Mouse (Mus musculus): Measurements from ENCODE around the gene Tango6. TPM values are rescaled to one million over a fixed set of nuclear protein-coding genes. Genes with fewer than 3 reads are reported as not detected.

Tango6 gene
- polyA plus RNA-seq, 1 experiment from 2014 or later: 7.1 TPM

DNA sequence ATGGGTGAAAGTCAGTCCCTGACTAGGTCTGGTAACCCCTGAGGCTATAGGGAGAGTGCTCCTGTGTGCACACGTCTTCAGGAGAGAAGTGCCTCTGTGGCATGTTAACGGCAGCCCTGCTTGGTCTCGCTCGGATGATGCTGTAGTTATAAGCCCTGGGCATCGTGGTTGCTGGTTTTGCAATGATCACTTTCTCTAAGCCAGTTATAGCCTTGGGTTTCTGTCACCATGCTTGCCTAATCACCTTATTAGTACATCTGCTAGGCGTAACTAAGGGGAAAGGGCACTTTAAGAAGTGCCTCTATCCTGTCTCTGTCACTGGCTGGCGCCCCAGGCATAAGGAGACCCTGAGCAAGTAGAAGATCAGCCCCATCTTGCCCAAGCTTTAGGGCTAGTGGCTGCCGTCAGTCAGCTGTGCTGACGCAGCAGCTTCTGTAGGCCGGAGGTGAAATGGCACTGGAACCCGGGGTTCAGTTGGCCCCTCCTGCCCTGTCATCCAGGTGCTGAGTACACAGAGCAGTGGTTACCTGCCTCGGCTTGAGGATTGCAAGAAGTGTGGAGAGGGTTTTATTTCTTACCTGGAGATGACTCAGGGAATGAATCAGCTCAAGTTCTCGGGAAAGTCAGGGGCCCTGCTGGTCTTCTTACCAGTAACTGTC lies 86.4 kb downstream of the Tango6 start:
- Histone ChIP-seq H3K4me1 (ENCODE audit: control insufficient read depth in 2 of 2, insufficient read depth in 2 of 2, low read length in 2 of 2) (no peaks in the 10 kb centered on the region), H3K4me2 (ENCODE audit: low read length) (no peak overlapping the region), H3K27ac (replicated peaks in 1 of 2; ENCODE audit: control insufficient read depth in 1 of 2, insufficient read depth in 1 of 2, low read depth in 2 of 2, low read length in 2 of 2) (no peak overlapping the region), H3K9me3 (ENCODE audit: control insufficient read depth, low read length) (no peaks in the 10 kb centered on the region), H3K36me3 (ENCODE audit: control insufficient read depth, insufficient read depth, low read length) (no peaks in the 10 kb centered on the region), H3K4me3 (ENCODE audit: control insufficient read depth in 1 of 2, insufficient read depth in 1 of 2, low read depth in 1 of 2, low read length in 2 of 2) (no peak overlapping the region), H3K27me3 (ENCODE audit: control insufficient read depth, insufficient read depth, low read length) (no peaks in the 10 kb centered on the region), H3K9ac (ENCODE audit: low read length) (no peak overlapping the region)
- no peak for ATAC-seq (ENCODE audit: insufficient number of reproducible peaks, insufficient read depth, low FRiP score, low read depth)
- 82% methylated on average over 13 of the region's 13 CpGs for WGBS

DNA sequence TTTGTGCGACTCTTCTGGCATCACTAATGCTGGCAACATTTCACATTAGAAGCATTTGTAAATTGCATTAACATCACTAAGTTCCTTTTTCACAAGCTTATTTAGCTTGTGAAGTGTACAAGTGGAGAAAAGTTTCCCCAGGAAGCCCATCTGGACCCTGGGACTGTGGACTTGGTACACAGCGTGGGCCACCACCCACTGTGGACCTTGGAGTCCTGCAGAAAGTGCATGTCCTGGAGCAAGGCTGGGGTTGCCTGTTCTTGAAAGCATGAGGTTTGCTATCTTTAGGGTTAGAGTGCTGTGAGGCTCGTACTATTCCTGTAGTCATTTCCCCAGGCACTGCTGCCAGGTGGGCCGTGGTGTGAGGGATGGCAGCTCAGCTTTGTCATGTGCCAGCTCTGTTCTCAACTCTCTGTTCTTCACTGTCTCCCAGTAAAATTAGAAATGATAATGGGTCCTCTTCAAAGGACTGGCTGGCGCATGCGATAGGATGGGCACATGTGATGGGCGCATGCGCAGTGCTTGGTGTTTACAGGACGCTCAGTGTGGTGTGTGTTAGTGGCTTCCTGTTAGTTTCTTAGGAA lies 87.8 kb downstream of the Tango6 start:
- Histone ChIP-seq H3K36me3 (ENCODE audit: control insufficient read depth, insufficient read depth, low read length) (no peaks in the 10 kb centered on the region), H3K4me2 (ENCODE audit: low read length) (no peak overlapping the region), H3K9me3 (ENCODE audit: control insufficient read depth, low read length) (no peaks in the 10 kb centered on the region), H3K4me1 (ENCODE audit: control insufficient read depth in 2 of 2, insufficient read depth in 2 of 2, low read length in 2 of 2) (no peaks in the 10 kb centered on the region; a peak in 1 of 4 replicates), H3K4me3 (ENCODE audit: control insufficient read depth in 1 of 2, insufficient read depth in 1 of 2, low read depth in 1 of 2, low read length in 2 of 2) (no peak overlapping the region), H3K9ac (ENCODE audit: low read length) (no peak overlapping the region), H3K27ac (replicated peaks in 1 of 2; ENCODE audit: control insufficient read depth in 1 of 2, insufficient read depth in 1 of 2, low read depth in 2 of 2, low read length in 2 of 2) (no peak overlapping the region), H3K27me3 (ENCODE audit: control insufficient read depth, insufficient read depth, low read length) (no peaks in the 10 kb centered on the region)
- no peak for ATAC-seq (ENCODE audit: insufficient number of reproducible peaks, insufficient read depth, low FRiP score, low read depth)
- 87% methylated on average over 9 of the region's 9 CpGs for WGBS

DNA sequence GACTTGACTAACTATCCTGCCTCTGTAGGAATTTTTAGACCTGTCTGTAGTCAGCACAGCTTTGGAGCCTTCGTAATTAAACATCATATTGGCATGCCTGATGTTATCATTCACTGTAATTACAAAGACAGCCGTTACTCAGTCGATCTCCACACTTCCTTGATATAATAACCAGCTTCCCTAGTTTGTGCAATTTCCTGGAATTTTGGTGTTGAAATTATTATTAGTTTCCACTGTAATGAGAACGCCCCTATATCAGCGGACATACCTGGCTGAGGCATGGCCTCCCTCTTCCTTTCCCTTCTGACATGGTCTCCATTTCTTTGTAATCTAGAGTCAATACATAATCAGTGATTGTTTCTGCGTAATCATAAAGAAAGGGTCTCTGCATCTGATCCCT lies 89.2 kb downstream of the Tango6 start:
- Histone ChIP-seq H3K4me3 (ENCODE audit: control insufficient read depth in 1 of 2, insufficient read depth in 1 of 2, low read depth in 1 of 2, low read length in 2 of 2) (no peak overlapping the region), H3K36me3 (ENCODE audit: control insufficient read depth, insufficient read depth, low read length) (no peaks in the 10 kb centered on the region), H3K27ac (replicated peaks in 1 of 2; ENCODE audit: control insufficient read depth in 1 of 2, insufficient read depth in 1 of 2, low read depth in 2 of 2, low read length in 2 of 2) (no peak overlapping the region), H3K4me2 (ENCODE audit: low read length) (no peak overlapping the region), H3K27me3 (ENCODE audit: control insufficient read depth, insufficient read depth, low read length) (no peaks in the 10 kb centered on the region), H3K9me3 (ENCODE audit: control insufficient read depth, low read length) (no peaks in the 10 kb centered on the region), H3K4me1 (ENCODE audit: control insufficient read depth in 2 of 2, insufficient read depth in 2 of 2, low read length in 2 of 2) (no peaks in the 10 kb centered on the region; a peak in 1 of 4 replicates), H3K9ac (ENCODE audit: low read length) (no peak overlapping the region)
- no peak for ATAC-seq (ENCODE audit: insufficient number of reproducible peaks, insufficient read depth, low FRiP score, low read depth)
- WGBS: 81% methylated on average over 6 of the region's 6 CpGs

- H3K9ac ChIP-seq (ENCODE audit: low read length): no peak overlapping the region
- ATAC-seq (ENCODE audit: insufficient number of reproducible peaks, insufficient read depth, low FRiP score, low read depth): no peak
- no peak overlapping the region for H3K4me3 ChIP-seq (ENCODE audit: control insufficient read depth in 1 of 2, insufficient read depth in 1 of 2, low read depth in 1 of 2, low read length in 2 of 2)
- H3K27ac ChIP-seq (replicated peaks in 1 of 2; ENCODE audit: control insufficient read depth in 1 of 2, insufficient read depth in 1 of 2, low read depth in 2 of 2, low read length in 2 of 2): no peak overlapping the region
- H3K36me3 ChIP-seq (ENCODE audit: control insufficient read depth, insufficient read depth, low read length): no peaks in the 10 kb centered on the region
- WGBS: 89% methylated on average over 3 of the region's 3 CpGs
- H3K9me3 ChIP-seq (ENCODE audit: control insufficient read depth, low read length): no peaks in the 10 kb centered on the region
- H3K4me2 ChIP-seq (ENCODE audit: low read length): no peak overlapping the region
- no peaks in the 10 kb centered on the region for H3K27me3 ChIP-seq (ENCODE audit: control insufficient read depth, insufficient read depth, low read length)
- H3K4me1 ChIP-seq (ENCODE audit: control insufficient read depth in 2 of 2, insufficient read depth in 2 of 2, low read length in 2 of 2): no peaks in the 10 kb centered on the region; a peak in 1 of 4 replicates
Measured at GRCm38 (mm10) chr8:106772501-106772900, 89.6 kb downstream of the Tango6 start.

GRCm38 (mm10) chr8:106774567-106775320 lies 91.9 kb downstream of the Tango6 start:
- no peak overlapping the region for H3K4me3 ChIP-seq (ENCODE audit: control insufficient read depth in 1 of 2, insufficient read depth in 1 of 2, low read depth in 1 of 2, low read length in 2 of 2)
- no peak overlapping the region for H3K9ac ChIP-seq (ENCODE audit: low read length)
- H3K36me3 ChIP-seq (ENCODE audit: control insufficient read depth, insufficient read depth, low read length): no peaks in the 10 kb centered on the region
- no peak overlapping the region for H3K4me2 ChIP-seq (ENCODE audit: low read length)
- no peaks in the 10 kb centered on the region for H3K27me3 ChIP-seq (ENCODE audit: control insufficient read depth, insufficient read depth, low read length)
- ATAC-seq (ENCODE audit: insufficient number of reproducible peaks, insufficient read depth, low FRiP score, low read depth): no peak
- no peak overlapping the region for H3K27ac ChIP-seq (replicated peaks in 1 of 2; ENCODE audit: control insufficient read depth in 1 of 2, insufficient read depth in 1 of 2, low read depth in 2 of 2, low read length in 2 of 2)
- H3K9me3 ChIP-seq (ENCODE audit: control insufficient read depth, low read length): no peaks in the 10 kb centered on the region
- no peaks in the 10 kb centered on the region; a peak in 1 of 4 replicates for H3K4me1 ChIP-seq (ENCODE audit: control insufficient read depth in 2 of 2, insufficient read depth in 2 of 2, low read length in 2 of 2)
- 81% methylated on average over 8 of the region's 8 CpGs for WGBS

DNA sequence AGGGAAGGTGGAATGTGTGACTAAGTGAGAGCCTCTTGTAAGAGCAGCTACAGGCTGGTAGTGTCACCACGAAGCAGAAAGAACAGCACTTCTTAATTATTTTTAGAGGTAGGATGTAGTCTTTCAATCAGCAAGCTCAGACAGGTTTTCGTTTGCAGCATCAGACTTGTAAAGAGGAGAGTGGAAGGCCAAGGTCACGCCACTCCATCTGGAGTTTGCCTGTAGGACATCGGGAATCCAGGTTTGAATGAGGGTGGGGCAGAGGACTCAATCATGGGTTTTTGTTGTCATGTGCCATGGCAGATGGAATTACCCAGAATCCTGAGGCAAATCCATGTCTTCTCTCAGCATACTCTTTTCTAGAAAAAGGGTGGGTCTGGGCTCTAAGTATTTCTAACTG lies 106.8 kb downstream of the Tango6 start:
- Histone ChIP-seq H3K4me1 (ENCODE audit: control insufficient read depth in 2 of 2, insufficient read depth in 2 of 2, low read length in 2 of 2) (peaks cover 0 to 3% of the 10 kb centered on the region in 2 experiments; a peak in 2 of 4 replicates), H3K4me2 (ENCODE audit: low read length) (no peak overlapping the region), H3K27me3 (ENCODE audit: control insufficient read depth, insufficient read depth, low read length) (no peaks in the 10 kb centered on the region), H3K4me3 (ENCODE audit: control insufficient read depth in 1 of 2, insufficient read depth in 1 of 2, low read depth in 1 of 2, low read length in 2 of 2) (no peak overlapping the region), H3K9me3 (ENCODE audit: control insufficient read depth, low read length) (no peaks in the 10 kb centered on the region), H3K27ac (replicated peaks in 1 of 2; ENCODE audit: control insufficient read depth in 1 of 2, insufficient read depth in 1 of 2, low read depth in 2 of 2, low read length in 2 of 2) (peak overlapping the region; percentile 25 to 39; a peak in 2 of 4 replicates), H3K9ac (ENCODE audit: low read length) (no peak overlapping the region), H3K36me3 (ENCODE audit: control insufficient read depth, insufficient read depth, low read length) (no peaks in the 10 kb centered on the region)
- 36% methylated on average over 4 of the region's 4 CpGs for WGBS
- ATAC-seq (ENCODE audit: insufficient number of reproducible peaks, insufficient read depth, low FRiP score, low read depth): no peak

DNA sequence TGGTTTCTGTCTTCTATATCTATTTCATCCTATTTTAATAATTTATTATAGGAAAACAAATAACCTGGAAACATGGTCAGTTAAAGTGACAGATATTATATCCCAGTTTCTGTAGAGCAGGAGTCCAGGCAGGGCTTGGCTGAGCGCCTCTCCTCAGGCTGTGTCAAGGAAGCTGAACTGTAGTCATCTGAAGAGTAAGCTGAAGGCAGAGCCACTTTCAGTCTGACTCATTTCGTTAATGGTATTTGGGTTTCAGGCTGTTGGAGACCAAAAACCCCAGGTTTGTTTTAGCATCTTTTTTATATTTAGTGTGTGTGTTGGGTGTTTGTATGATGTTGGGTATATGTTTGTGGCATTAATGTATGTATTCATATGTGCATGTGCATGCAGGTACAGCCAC lies 112.0 kb downstream of the Tango6 start:
- no peaks in the 10 kb centered on the region for H3K27me3 ChIP-seq (ENCODE audit: control insufficient read depth, insufficient read depth, low read length)
- WGBS: 82% methylated on average over 2 of the region's 2 CpGs

More for the DNA sequence above, 112.0 kb downstream of the Tango6 start:
- H3K4me2 ChIP-seq (ENCODE audit: low read length): no peak overlapping the region
- ATAC-seq (ENCODE audit: insufficient number of reproducible peaks, insufficient read depth, low FRiP score, low read depth): no peak
- H3K27ac ChIP-seq (replicated peaks in 1 of 2; ENCODE audit: control insufficient read depth in 1 of 2, insufficient read depth in 1 of 2, low read depth in 2 of 2, low read length in 2 of 2): no peak overlapping the region
- no peaks in the 10 kb centered on the region; a peak in 1 of 4 replicates for H3K4me1 ChIP-seq (ENCODE audit: control insufficient read depth in 2 of 2, insufficient read depth in 2 of 2, low read length in 2 of 2)
- H3K36me3 ChIP-seq (ENCODE audit: control insufficient read depth, insufficient read depth, low read length): no peaks in the 10 kb centered on the region
- no peak overlapping the region for H3K9ac ChIP-seq (ENCODE audit: low read length)
- no peak overlapping the region for H3K4me3 ChIP-seq (ENCODE audit: control insufficient read depth in 1 of 2, insufficient read depth in 1 of 2, low read depth in 1 of 2, low read length in 2 of 2)
- H3K9me3 ChIP-seq (ENCODE audit: control insufficient read depth, low read length): no peaks in the 10 kb centered on the region
